Mouse (Mus musculus) left cerebral cortex, adult 2 months (tissue): ENCODE data around the gene Rdh16f1. TPM values are rescaled to one million over a fixed set of nuclear protein-coding genes. Genes with fewer than 3 reads are reported as not detected.
"Not testable (repeated sequence)": the region's sequence is repeated elsewhere in the genome, so short reads cannot be mapped to it uniquely, and the experiment has no call there.

Source experiments
- DNase-seq, 2 experiments: peaks; one replicate each; pipeline ENCODE4 v3.0.0; 2021 to 2022; ENCODE audit warnings: low spot score in 2 of 2, mixed read lengths in 1 of 2; ENCODE audit errors: extremely low spot score in 1 of 2
- H3K27ac ChIP-seq: fragments of 200-600 bp; 2 replicates; pipeline ENCODE4 v1.8.1; 2022
- H3K4me3 ChIP-seq: fragments of 200-600 bp; 2 replicates; pipeline ENCODE4 v1.8.1; 2022
- CTCF ChIP-seq: fragments of 200-600 bp; IDR thresholded peaks from 2 replicates; pipeline ENCODE4 v1.8.1; 2022; ENCODE audit warnings: antibody characterized with exemption, mild to moderate bottlenecking, moderate library complexity
- intact Hi-C: fragments of 180-260 bp; cut with DNase I; formaldehyde crosslinking; loops from one replicate; pipeline ENCODE4 v1.15.1; 2025
- total RNA-seq, 2 experiments: library from RNA; stranded (reverse); gene quantifications; 2 replicates each; pipeline ENCODE4 v1.2.3; 2021

Gene Rdh16f1
- total RNA-seq, 2 experiments from 2014 or later = not detected

DNA sequence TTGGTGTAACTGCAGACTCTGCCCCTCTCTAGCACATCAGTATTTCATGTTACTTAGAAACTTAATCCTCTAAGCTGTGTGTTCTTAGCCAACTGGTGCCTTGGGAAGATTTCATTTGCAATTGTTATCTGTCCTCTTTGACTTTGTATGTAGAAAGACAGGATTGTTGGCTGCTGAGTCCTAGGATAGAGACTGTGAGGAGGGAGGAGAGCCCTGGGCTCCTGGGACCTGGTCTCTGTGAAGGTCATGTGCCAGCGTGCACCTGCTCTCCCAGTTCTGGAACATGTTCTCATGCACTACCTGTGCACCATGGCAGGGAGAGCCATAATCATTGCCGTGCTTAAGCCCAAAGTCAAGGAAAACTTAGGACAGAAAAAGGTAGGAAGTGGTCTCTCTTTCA lies 42.0 kb downstream of the Rdh16f1 start:
- no peak for TF ChIP-seq CTCF
- intact Hi-C loops = no loop called here
- Histone ChIP-seq H3K27ac (no peak overlapping the region), H3K4me3 (no peak overlapping the region)
- DNase-seq = no peak

DNA sequence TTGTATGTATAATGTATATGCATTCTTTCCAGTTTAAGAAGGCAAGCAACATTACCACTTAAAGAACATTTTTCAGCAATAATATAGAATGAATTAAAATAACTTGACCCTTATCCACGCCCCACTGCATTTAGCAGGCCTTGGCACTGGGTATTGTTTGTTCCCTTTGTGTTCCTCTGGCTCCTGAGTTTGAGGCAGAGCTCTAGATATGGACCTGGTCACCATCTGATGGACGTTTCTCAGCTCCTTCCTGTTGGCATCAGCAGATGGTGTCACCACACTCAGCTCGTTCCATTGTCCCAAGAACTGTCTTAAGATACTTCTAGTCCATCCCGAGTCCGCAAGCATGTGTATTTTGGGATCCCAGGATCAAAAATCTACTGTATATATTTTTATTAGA lies 42.6 kb downstream of the Rdh16f1 start:
- no peak overlapping the region for H3K4me3 ChIP-seq
- intact Hi-C loops = no loop called here
- no peak for DNase-seq
- TF ChIP-seq CTCF = no peak
- H3K27ac ChIP-seq = no peak overlapping the region

DNA sequence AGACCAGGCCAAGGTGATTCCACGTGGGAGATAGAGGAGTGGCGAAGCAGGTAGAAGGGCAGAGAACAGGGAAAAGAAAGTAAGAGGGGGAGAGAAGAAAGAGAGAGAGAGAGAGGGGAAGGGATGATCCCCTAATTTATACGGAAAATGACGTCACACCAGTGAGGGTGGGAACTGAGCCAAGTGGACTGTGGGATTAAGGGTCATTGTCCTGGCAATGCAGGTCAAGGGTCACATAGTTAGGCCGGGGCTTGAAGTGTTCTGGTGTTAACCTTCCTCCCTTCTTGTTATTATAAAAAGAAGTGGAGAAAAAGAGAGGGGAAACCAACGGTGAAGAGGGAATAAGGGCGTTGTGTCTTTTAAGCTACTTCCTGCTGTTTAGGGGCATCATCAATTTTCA lies 44.8 kb downstream of the Rdh16f1 start:
- intact Hi-C loops = no loop called here
- no peak for DNase-seq
- no peak overlapping the region for H3K27ac ChIP-seq
- H3K4me3 ChIP-seq = no peak overlapping the region
- no peak for TF ChIP-seq CTCF

DNA sequence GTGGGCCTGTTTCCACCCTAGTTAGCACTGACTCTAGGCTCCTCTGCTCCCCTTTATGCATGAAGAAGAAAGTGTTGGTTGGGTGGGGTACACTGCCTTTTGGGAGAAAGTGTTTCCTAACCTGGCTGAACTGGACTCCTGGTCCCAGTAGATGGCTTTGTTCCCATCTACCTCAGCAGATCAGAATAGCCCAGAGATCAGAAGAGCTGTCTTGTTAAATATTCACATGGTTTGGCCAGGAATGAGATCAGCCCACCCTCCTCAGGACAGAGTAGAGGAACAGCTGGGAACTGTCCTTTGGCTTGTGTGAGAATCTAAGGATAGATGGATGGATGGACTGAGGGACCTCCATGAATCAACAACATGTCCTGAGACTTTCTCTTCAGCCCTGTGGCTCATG lies 56.3 kb downstream of the Rdh16f1 start:
- DNase-seq = no peak
- no peak overlapping the region for H3K4me3 ChIP-seq
- TF ChIP-seq CTCF = no peak
- intact Hi-C loops = no loop called here
- H3K27ac ChIP-seq = no peak overlapping the region

DNA sequence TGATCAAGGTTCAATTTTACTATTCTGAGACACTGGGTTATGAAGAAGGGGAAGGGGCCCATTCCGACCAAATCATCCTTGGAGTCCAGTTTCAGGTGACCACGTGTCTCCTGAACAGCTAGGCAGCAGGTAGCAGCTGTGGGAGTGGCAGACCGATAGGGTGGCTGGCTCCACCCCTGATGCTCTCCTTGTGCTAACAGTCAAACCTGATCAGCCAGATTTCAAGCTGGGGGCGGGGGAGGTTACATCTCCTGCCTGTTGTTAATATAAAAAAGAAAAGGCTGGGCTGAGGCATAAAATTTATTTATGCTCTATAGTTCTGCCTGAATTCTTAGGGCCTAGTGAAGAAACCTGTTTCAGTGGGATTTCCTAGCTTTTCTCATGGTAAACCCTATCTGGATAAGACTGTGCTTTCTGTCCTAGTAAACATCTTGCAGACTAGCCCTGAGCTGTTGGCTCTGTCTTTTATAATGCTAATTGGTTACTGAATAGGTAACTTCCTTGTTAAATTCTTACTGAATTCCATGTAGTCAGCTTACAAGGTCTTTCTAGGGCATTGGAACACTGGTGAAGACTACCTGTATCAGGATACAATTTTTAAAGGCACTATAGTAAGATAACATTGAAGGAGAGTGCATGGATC lies 57.8 kb downstream of the Rdh16f1 start:
- H3K27ac ChIP-seq, intact Hi-C loops, DNase-seq, H3K4me3 ChIP-seq: not testable (repeated sequence)

DNA sequence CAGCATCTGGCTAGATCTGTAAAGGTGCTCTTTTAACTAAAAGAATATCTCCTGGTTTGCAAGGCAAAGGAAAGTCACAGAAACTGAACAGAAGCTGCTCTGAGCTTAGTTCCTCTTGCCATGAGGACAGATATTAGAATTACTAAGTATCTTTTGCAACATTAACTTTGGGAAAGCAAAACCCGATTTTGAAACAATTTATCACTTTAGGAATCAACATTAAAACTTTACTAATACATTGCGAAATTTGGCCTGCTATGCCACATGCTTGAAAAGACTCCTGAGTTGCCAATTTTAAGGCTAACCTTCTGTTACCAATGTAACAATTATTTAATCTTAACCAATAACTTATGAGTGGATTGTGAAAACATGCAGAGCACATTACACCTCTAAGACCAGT lies 62.2 kb downstream of the Rdh16f1 start:
- DNase-seq, H3K27ac ChIP-seq, intact Hi-C loops, H3K4me3 ChIP-seq: not testable (repeated sequence)

DNA sequence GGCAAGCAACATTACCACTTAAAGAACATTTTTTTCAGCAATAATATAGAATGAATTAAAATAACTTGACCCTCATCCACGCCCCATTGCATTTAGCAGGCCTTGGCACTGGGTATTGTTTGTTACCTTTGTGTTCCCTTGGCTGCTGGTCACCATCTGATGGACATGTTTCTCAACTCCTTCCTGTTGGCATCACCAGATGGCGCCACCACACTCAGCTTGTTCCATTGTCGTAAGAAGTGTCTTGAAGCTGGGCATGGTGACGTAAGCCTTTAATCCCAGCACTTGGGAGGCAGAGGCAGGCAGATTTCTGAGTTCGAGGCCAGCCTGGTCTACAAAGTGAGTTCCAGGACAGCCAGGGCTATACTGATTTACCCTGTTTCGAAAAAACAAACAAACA lies 65.8 kb downstream of the Rdh16f1 start:
- peak; percentile 23 for TF ChIP-seq CTCF
- Histone ChIP-seq H3K27ac (no peak overlapping the region), H3K4me3 (no peak overlapping the region)
- no peak for DNase-seq
- intact Hi-C loops = no loop called here

DNA sequence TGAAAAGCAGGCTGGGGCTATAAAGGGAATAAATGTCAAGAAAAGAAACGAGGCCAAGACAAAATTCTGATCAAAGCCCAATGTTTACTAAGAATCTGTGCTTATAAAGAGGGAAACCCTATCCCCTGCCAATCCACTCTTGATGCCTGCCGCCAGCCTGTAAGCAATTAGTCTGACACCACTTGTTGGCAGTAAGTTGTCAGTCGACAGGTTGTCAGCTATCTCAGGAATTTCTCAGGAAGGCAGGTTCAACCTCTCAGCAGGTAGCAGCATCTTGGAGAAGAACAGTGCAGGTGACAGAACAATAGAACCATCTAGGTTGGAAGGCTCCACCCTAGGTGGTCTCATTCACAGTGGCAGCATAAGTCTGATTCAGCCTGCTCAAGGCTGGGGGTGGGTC lies 69.5 kb downstream of the Rdh16f1 start:
- Histone ChIP-seq H3K4me3 (no peak overlapping the region), H3K27ac (no peak overlapping the region)
- no peak for DNase-seq
- TF ChIP-seq CTCF = no peak
- intact Hi-C loops = no loop called here

DNA sequence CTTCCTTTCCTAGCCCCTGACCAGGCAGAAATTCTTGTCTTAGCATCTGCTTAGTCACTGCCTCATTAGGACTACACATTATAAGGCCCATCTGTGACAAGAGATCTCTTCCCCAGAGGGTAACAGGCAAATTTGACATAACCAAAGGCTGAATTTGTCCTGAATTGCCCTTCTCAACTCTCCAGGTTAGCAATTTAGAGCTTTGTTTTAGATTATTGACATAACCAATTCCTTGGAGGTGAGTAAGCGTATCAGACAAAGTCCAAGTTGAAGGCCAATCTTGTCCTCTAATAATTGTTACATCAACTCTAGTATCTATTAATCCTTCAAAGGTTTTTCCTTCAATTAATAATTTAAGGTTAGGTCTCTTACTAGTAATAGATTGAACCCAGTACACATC lies 74.6 kb downstream of the Rdh16f1 start:
- H3K4me3 ChIP-seq, intact Hi-C loops: not testable (repeated sequence)

DNA sequence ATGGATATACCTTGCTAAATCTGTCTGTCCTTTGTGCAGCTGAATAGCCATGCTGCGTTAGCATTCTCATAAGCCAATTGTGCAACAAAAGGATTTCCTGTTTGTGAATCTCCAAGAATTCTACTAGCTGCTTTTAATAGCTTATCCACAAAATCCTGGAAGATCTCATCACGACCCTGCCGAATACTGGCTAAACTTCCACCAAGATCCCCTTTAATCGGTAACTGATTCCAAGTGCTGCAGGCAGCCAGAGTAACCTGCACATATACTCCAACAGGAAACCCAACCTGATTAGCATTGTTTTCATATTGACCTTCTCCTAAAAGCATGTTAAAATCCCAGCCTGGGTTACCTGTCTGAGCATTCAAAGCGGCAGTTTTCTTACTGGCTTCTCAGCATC lies 75.7 kb downstream of the Rdh16f1 start:
- Histone ChIP-seq H3K4me3 (no peak overlapping the region), H3K27ac (no peak overlapping the region)
- intact Hi-C loops = no loop called here
- TF ChIP-seq CTCF = no peak
- DNase-seq = no peak

More for the DNA sequence above, 74.6 kb downstream of the Rdh16f1 start:
- not testable (repeated sequence) for H3K27ac ChIP-seq, DNase-seq

DNA sequence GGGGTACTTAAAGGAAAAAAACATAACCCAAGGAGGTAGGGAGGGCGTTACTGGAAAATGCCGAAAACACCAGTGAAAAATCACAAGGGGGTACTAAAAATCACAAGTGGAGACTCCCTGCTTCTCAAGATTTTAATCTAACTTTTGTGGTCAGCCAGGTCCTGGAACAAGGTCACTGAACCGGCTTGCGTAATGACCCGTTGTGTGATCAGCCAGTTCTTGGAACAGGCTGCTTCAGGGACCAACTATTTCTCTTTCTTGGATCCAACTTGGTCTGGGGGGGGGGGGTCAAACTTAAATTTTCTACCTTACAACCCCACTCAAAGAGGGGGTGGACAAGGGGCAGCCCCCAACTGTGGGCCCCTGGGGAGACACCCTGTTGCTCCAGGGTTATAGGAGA lies 78.2 kb downstream of the Rdh16f1 start:
- intact Hi-C loops, H3K27ac ChIP-seq, DNase-seq, H3K4me3 ChIP-seq: not testable (repeated sequence)

DNA sequence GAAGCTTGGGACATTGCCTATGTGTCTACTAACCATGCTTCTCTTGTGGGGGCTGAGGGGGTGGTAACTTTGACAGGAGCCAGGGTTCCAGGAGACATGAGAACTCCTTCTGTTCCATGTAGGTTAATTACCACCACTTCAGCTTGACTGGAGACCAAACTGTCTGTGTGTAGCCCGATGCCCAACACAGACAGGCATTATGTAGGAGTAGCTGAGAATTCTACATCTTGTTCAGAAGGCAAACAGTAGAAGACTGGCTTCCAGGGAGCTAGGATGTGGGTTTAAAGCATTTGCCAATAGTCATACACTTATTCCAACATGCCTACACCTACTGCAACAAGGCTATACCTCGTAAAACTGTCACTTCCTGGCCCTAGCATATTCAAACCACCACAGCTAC lies 79.0 kb downstream of the Rdh16f1 start:
- no peak overlapping the region for H3K4me3 ChIP-seq
- no peak overlapping the region for H3K27ac ChIP-seq
- DNase-seq = no peak
- no peak for TF ChIP-seq CTCF
- intact Hi-C loops = no loop called here

DNA sequence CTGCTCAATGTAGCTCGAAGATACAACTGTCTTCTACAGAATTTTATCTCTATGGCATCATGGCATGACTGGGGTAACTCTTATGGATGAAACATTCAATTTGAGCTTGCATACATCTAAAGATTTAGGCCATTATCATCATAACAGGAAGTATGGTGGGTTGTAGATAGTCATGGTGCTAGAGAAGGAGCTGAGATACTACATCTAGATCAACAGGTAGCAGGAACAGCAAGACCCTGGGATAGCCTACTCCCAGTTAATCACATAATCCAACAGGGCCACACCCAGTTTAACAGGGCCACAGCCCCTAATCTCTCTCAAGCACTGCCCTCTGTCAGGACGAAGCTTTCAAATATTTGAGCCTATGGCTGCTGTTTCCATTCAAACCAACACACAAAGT lies 81.2 kb downstream of the Rdh16f1 start:
- H3K27ac ChIP-seq = no peak overlapping the region
- TF ChIP-seq CTCF = no peak
- intact Hi-C loops = no loop called here
- DNase-seq = no peak
- H3K4me3 ChIP-seq = no peak overlapping the region

Other genes with a start within 250 kb of the Rdh16f1 start
- 1 to 10 TPM; 4.2 to 5.6 TPM for gene Ndufa4l2, start 244.8 kb upstream of the Rdh16f1 start, total RNA-seq
- gene Shmt2, start 237.3 kb upstream of the Rdh16f1 start, total RNA-seq = 10 to 100 TPM; 24.1 to 26.0 TPM
- 1 to 10 TPM; 5.4 to 5.5 TPM for gene Nxph4, start 225.2 kb upstream of the Rdh16f1 start, total RNA-seq
- gene Lrp1, start 138.6 kb upstream of the Rdh16f1 start, total RNA-seq = 100 to 1,000 TPM; 341 to 357 TPM
- 10 to 100 TPM; 11.4 to 12.9 TPM for gene Stat6, start 116.8 kb upstream of the Rdh16f1 start, total RNA-seq
- gene Nemp1, start 92.9 kb upstream of the Rdh16f1 start, total RNA-seq = 1 to 10 TPM; 4.1 to 4.7 TPM
- gene Nab2, start 91.2 kb upstream of the Rdh16f1 start, total RNA-seq = 10 to 100 TPM; 44.9 to 67.4 TPM
- 1 to 10 TPM; 1.2 to 1.4 TPM for gene Myo1a, start 54.6 kb upstream of the Rdh16f1 start, total RNA-seq
- gene Tac2, start 35.3 kb upstream of the Rdh16f1 start, total RNA-seq = 10 to 100 TPM; 13.9 to 14.9 TPM
- gene Zbtb39, start 20.2 kb upstream of the Rdh16f1 start, total RNA-seq = 10 to 100 TPM in 1 of 2 experiments, 1 to 10 TPM in 1; 9.8 to 10.3 TPM
- 1 to 10 TPM; 1.5 to 2.8 TPM for gene Gpr182, start 8.1 kb upstream of the Rdh16f1 start, total RNA-seq
- under 1 TPM; 0.23 to 0.28 TPM for gene Rdh1, start 66 bp upstream of the Rdh16f1 start, total RNA-seq
- gene Rdh9, start 16.6 kb downstream of the Rdh16f1 start, total RNA-seq = under 1 TPM; 0.54 to 0.58 TPM
- under 1 TPM; 0.20 to 0.28 TPM for gene Rdh16, start 41.4 kb downstream of the Rdh16f1 start, total RNA-seq
- not detected for gene Rdh19, start 90.1 kb downstream of the Rdh16f1 start, total RNA-seq
- not detected for gene Rdh16f2, start 106.7 kb downstream of the Rdh16f1 start, total RNA-seq
- gene Rdh7, start 129.0 kb downstream of the Rdh16f1 start, total RNA-seq = not detected
- gene Sdr9c7, start 138.7 kb downstream of the Rdh16f1 start, total RNA-seq = not detected
- not detected for gene Hsd17b6, start 247.8 kb downstream of the Rdh16f1 start, total RNA-seq